Mouse (Mus musculus) cerebellum, postnatal 36 days (tissue): Measurements from ENCODE around the gene Gm15107.
"Not testable (repeated sequence)": the region's sequence is repeated elsewhere in the genome, so short reads cannot be mapped to it uniquely, and the experiment has no call there.

Experiments used
- DNase-seq, 2 experiments: peaks; one replicate each; pipeline ENCODE4 v3.0.0; 2021 to 2022; ENCODE audit warnings: mixed read lengths in 2 of 2

Gm15107 gene

GRCm38 (mm10) chrX:148180424-148180823, at the start of gene Gm15107:
TSS of gene Gm15107 (plus strand) at chrX:148180724.
- not testable (repeated sequence) for DNase-seq
